Mouse (Mus musculus) cerebellum, adult 2 months (tissue): Measurements from ENCODE around the gene Psors1c2.

Experiments used
- CTCF ChIP-seq: fragments of 200-500 bp; IDR thresholded peaks from 2 replicates; pipeline ENCODE4 v1.5.1; 2011; ENCODE audit warnings: low read depth, mild to moderate bottlenecking, control low read depth, low read length, moderate library complexity, borderline replicate concordance; ENCODE audit not compliant: insufficient read depth
- POLR2A ChIP-seq: fragments of 200-500 bp; IDR thresholded peaks from 2 replicates; pipeline ENCODE4 v1.6.1; 2011; ENCODE audit warnings: low read length, control low read depth, borderline replicate concordance; ENCODE audit not compliant: insufficient read depth

DNA sequence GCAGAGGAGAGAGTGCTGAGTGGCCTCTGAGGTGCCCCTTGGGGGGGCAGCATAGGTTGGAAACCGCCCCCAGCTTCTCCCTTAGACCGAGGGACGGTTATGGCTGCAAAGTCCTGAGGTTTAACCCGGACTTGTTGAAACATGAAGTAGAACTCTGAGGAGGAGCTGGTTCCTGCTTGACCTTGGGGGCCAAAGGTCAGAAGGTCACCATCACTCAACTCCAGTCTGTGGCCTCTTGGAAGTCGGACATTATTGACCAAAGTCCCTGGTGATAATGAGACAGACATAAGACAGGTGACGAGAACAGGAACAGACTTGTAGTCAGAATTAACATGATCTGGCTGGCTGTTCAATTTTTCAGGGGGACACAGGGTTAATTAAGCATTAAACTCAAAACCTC lies 18.2 kb upstream of the Psors1c2 start:
- no peak for TF ChIP-seq CTCF
- TF ChIP-seq POLR2A: no peak
